Mouse (Mus musculus) hindbrain, embryonic 11.5 days (tissue): ENCODE results near the gene Ccser2. TPM values are rescaled to one million over a fixed set of nuclear protein-coding genes. Genes with fewer than 3 reads are reported as not detected.
A peak's percentile ranks its signal among the peaks of the same experiment; 100 is the strongest.
"Not testable (repeated sequence)": the region's sequence is repeated elsewhere in the genome, so short reads cannot be mapped to it uniquely, and the experiment has no call there.

Experiments used
- ATAC-seq: fragments of 200-750 bp; cut with Nextera tagmentation; 2 replicates; pipeline ENCODE4 v1.8.0; 2017; ENCODE audit warnings: mild to moderate bottlenecking, moderate TSS enrichment, moderate library complexity; ENCODE audit not compliant: low FRiP score
- DNase-seq: peaks from one replicate; pipeline ENCODE4 v3.0.0-alpha.2; 2015; ENCODE audit warnings: low spot score
- H3K27ac ChIP-seq: fragments of 300-500 bp; sonication (generic); 2 replicates; pipeline ENCODE4 v1.5.1; 2014; ENCODE audit warnings: mild to moderate bottlenecking, low read depth, low read length
- H3K27me3 ChIP-seq: fragments of 300-500 bp; sonication (generic); 2 replicates; pipeline ENCODE4 v1.6.1; 2014; ENCODE audit warnings: mild to moderate bottlenecking, low read length, moderate library complexity, mixed read lengths; ENCODE audit not compliant: control insufficient read depth, insufficient read depth
- H3K36me3 ChIP-seq: fragments of 300-500 bp; sonication (generic); 2 replicates; pipeline ENCODE4 v1.6.1; 2014; ENCODE audit warnings: mild to moderate bottlenecking, low read length, moderate library complexity, mixed read lengths; ENCODE audit not compliant: control insufficient read depth, insufficient read depth
- H3K4me1 ChIP-seq: fragments of 300-500 bp; sonication (generic); replicated peaks from 2 replicates; pipeline ENCODE4 v1.6.1; 2014; ENCODE audit warnings: low read length, mixed read lengths; ENCODE audit not compliant: control insufficient read depth, insufficient read depth
- H3K4me2 ChIP-seq: fragments of 300-500 bp; sonication (generic); replicated peaks from 2 replicates; pipeline ENCODE4 v1.6.1; 2014; ENCODE audit warnings: mild to moderate bottlenecking, low read depth, low read length
- H3K4me3 ChIP-seq: fragments of 300-500 bp; sonication (generic); 2 replicates; pipeline ENCODE4 v1.5.1; 2014; ENCODE audit warnings: low read depth, low read length
- H3K9ac ChIP-seq: fragments of 300-500 bp; sonication (generic); 2 replicates; pipeline ENCODE4 v1.6.1; 2014; ENCODE audit warnings: low read depth, low read length
- H3K9me3 ChIP-seq: fragments of 300-500 bp; sonication (generic); 2 replicates; pipeline ENCODE4 v1.6.1; 2016; ENCODE audit warnings: low read length; ENCODE audit not compliant: control insufficient read depth
- WGBS: fragments of 180-500 bp; shearing (Covaris S2); extraction: QIAGEN DNeasy Blood & Tissue Kit; methylation state at CpG from one replicate; pipeline ENCODE4 v1.1.7; 2014; 5-methylcytosine and 5-hydroxymethylcytosine counted together
- polyA plus RNA-seq: library from polyadenylated mRNA; unstranded; fragments of >200 nt; fragmentation: Nextera tagmentation; extraction: Ambion mirVana; gene quantifications from 2 replicates; pipeline ENCODE4 v1.2.1, GENCODE M21; 2014

The Ccser2 gene
- 47.1 and 50.2 TPM in 2 replicates for polyA plus RNA-seq

- H3K27ac ChIP-seq = peak within 1 kb of the TSS; percentile 95
- no peaks in the 10 kb centered on the region for H3K36me3 ChIP-seq
- WGBS = 10% methylated on average over 15 of the region's 39 CpGs
- no peaks in the 10 kb centered on the region for H3K9me3 ChIP-seq
- peak within 1 kb of the TSS; percentile 90 for H3K4me3 ChIP-seq
- DNase-seq = peak; percentile 99
- H3K27me3 ChIP-seq = no peaks in the 10 kb centered on the region
- H3K4me1 ChIP-seq = no peaks in the 10 kb centered on the region; the same call in 1 of the 2 replicates
- H3K9ac ChIP-seq = peak within 1 kb of the TSS; percentile 88
- peak; percentile 100 for ATAC-seq
- peak within 1 kb of the TSS; percentile 44 for H3K4me2 ChIP-seq
Measured at GRCm38 (mm10) chr14:36968628-36969147, at the start of gene Ccser2. Gene Ccser2, minus strand, starts transcription at chr14:36968777.

GRCm38 (mm10) chr14:37015894-37016293 lies 47.3 kb upstream of the Ccser2 start:
- H3K4me3 ChIP-seq = no peak overlapping the region
- H3K27me3 ChIP-seq = no peaks in the 10 kb centered on the region
- WGBS = 36% methylated on average over 5 of the region's 5 CpGs
- H3K4me1 ChIP-seq = no peaks in the 10 kb centered on the region
- H3K9me3 ChIP-seq = no peaks in the 10 kb centered on the region; the same call in 1 of the 2 replicates
- H3K27ac ChIP-seq = no peak overlapping the region
- DNase-seq (peak; percentile 34), ATAC-seq (no peak)
- H3K36me3 ChIP-seq = no peaks in the 10 kb centered on the region
- no peak overlapping the region for H3K4me2 ChIP-seq
- H3K9ac ChIP-seq = no peak overlapping the region

- ATAC-seq = no peak
- Histone ChIP-seq H3K36me3 (no peaks in the 10 kb centered on the region), H3K27ac (no peak overlapping the region), H3K4me3 (no peak overlapping the region), H3K27me3 (no peaks in the 10 kb centered on the region), H3K9ac (no peak overlapping the region), H3K9me3 (no peaks in the 10 kb centered on the region; the same call in 1 of the 2 replicates), H3K4me2 (no peak overlapping the region), H3K4me1 (no peaks in the 10 kb centered on the region)
- 59% methylated on average over 3 of the region's 3 CpGs for WGBS
- DNase-seq = no peak
Measured at GRCm38 (mm10) chr14:37013644-37014043, 45.1 kb upstream of the Ccser2 start.

- no peak for ATAC-seq
- H3K9me3 ChIP-seq = no peaks in the 10 kb centered on the region
- H3K4me3 ChIP-seq = no peak overlapping the region
- WGBS = 69% methylated on average over 2 of the region's 2 CpGs
- no peak overlapping the region for H3K4me2 ChIP-seq
- H3K4me1 ChIP-seq = no peaks in the 10 kb centered on the region
- no peaks in the 10 kb centered on the region for H3K36me3 ChIP-seq
- H3K27me3 ChIP-seq = no peaks in the 10 kb centered on the region
- no peak overlapping the region for H3K9ac ChIP-seq
- no peak for DNase-seq
- no peak overlapping the region for H3K27ac ChIP-seq
Measured at GRCm38 (mm10) chr14:37009686-37010085, 41.1 kb upstream of the Ccser2 start.

- DNase-seq = no peak
- Histone ChIP-seq H3K36me3 (no peaks in the 10 kb centered on the region), H3K27me3 (no peaks in the 10 kb centered on the region), H3K27ac (no peak overlapping the region), H3K4me3 (no peak overlapping the region), H3K4me1 (no peaks in the 10 kb centered on the region), H3K9ac (no peak overlapping the region), H3K4me2 (no peak overlapping the region), H3K9me3 (no peaks in the 10 kb centered on the region)
- no peak for ATAC-seq
- WGBS = 72% methylated on average over 8 of the region's 8 CpGs
Measured at GRCm38 (mm10) chr14:37006489-37006888, 37.9 kb upstream of the Ccser2 start.

GRCm38 (mm10) chr14:37005865-37006264 lies 37.3 kb upstream of the Ccser2 start:
- H3K4me2 ChIP-seq = no peak overlapping the region
- H3K4me1 ChIP-seq = no peaks in the 10 kb centered on the region
- no peaks in the 10 kb centered on the region for H3K36me3 ChIP-seq
- no peaks in the 10 kb centered on the region for H3K9me3 ChIP-seq
- no peak overlapping the region for H3K27ac ChIP-seq
- ATAC-seq = no peak
- DNase-seq = no peak
- WGBS = 34% methylated on average over 3 of the region's 3 CpGs
- H3K4me3 ChIP-seq = no peak overlapping the region
- no peaks in the 10 kb centered on the region for H3K27me3 ChIP-seq
- no peak overlapping the region for H3K9ac ChIP-seq

GRCm38 (mm10) chr14:37003431-37004095 lies 35.0 kb upstream of the Ccser2 start:
- H3K4me2 ChIP-seq = no peak overlapping the region
- no peak overlapping the region for H3K4me3 ChIP-seq
- no peak overlapping the region for H3K9ac ChIP-seq
- H3K4me1 ChIP-seq = no peaks in the 10 kb centered on the region
- no peak overlapping the region for H3K27ac ChIP-seq
- H3K27me3 ChIP-seq = no peaks in the 10 kb centered on the region
- H3K9me3 ChIP-seq = no peaks in the 10 kb centered on the region
- H3K36me3 ChIP-seq = no peaks in the 10 kb centered on the region
- no peak for DNase-seq
- WGBS = 86% methylated on average over 8 of the region's 8 CpGs
- no peak for ATAC-seq

GRCm38 (mm10) chr14:37002852-37003251 lies 34.3 kb upstream of the Ccser2 start:
- Histone ChIP-seq H3K27me3 (no peaks in the 10 kb centered on the region), H3K27ac (no peak overlapping the region), H3K36me3 (no peaks in the 10 kb centered on the region), H3K9ac (no peak overlapping the region), H3K4me3 (no peak overlapping the region), H3K9me3 (no peaks in the 10 kb centered on the region), H3K4me2 (no peak overlapping the region), H3K4me1 (no peaks in the 10 kb centered on the region)
- 60% methylated on average over 2 of the region's 2 CpGs for WGBS
- ATAC-seq (no peak), DNase-seq (no peak)

GRCm38 (mm10) chr14:37000780-37001179 lies 32.2 kb upstream of the Ccser2 start:
- H3K27ac ChIP-seq, H3K9ac ChIP-seq, H3K4me2 ChIP-seq, ATAC-seq, H3K4me3 ChIP-seq, H3K27me3 ChIP-seq, H3K4me1 ChIP-seq, H3K9me3 ChIP-seq, H3K36me3 ChIP-seq, DNase-seq: not testable (repeated sequence)
- 79% methylated on average over 6 of the region's 6 CpGs for WGBS
